Mouse (Mus musculus): ENCODE measurements around the gene Grm5.
A peak's percentile ranks its signal among the peaks of the same experiment; 100 is the strongest.

Grm5 gene

GRCm38 (mm10) chr7:87583868-87584267, at the start of gene Grm5:
Gene Grm5 (plus strand): TSS chr7:87584168.
- no peak for DNase-seq (ENCODE audit: low spot score in 2 of 2)

DNA sequence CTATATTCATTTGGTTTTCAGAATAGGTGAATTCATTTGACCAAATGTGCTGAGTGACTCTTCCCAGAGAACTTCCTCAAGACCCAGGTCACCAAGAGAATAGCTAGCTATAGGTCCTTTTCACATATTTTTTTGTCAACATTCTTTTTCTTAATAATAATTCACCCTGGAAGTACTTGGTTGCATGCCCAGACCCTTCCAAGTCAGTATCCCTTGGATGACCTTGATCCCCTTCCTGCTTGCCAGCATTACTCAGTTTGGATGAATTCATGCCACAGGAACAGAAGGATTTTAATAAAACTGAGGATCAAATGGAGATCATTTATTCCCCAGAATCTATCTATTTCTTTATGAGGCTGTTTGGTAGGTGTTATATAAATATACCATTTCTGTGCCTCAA, 44.9 kb upstream of the Grm5 start:
- DNase-seq (ENCODE audit: low spot score in 2 of 2): no peak

DNA sequence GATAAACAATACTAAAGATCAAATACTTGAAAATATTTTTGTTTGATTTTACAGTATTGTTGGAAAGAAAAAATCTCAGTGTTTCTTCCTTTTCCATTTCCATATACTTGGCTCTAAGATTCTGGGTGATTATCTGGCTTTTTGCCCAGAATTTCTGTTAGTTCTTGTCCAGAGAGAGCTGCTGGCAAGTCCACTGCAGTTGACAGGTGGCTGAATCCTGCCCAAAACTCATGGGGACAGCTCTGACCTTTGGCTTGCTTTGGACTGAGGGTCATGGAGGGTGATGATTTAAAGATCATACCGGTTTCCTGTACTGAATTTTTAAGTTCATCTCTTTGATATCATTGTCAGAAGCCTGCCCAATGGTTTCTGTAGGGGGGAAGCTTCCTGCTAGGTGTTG, 18.7 kb upstream of the Grm5 start:
- no peak for DNase-seq (ENCODE audit: low spot score in 2 of 2)

DNA sequence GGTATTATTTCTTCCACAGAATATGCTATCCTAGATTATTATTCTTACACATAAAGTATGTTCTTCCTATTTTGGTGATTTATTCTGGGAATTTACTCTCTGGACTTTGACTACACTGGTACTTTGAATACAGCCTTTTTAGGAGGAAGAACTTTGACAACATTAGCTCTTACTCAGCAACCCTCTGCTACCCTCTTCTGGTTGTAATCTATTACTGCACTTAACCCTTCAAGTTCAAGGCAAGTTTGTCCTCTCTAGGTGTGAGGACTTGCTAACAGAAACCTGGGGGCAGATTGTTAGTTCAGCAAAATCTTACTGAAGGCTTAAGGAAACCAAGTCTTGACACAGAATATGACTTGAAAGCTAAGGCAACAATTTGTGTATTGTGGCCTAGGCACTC, 17.5 kb upstream of the Grm5 start:
- DNase-seq (ENCODE audit: low spot score in 2 of 2): peak in 1 of 2 experiments; percentile 17

DNA sequence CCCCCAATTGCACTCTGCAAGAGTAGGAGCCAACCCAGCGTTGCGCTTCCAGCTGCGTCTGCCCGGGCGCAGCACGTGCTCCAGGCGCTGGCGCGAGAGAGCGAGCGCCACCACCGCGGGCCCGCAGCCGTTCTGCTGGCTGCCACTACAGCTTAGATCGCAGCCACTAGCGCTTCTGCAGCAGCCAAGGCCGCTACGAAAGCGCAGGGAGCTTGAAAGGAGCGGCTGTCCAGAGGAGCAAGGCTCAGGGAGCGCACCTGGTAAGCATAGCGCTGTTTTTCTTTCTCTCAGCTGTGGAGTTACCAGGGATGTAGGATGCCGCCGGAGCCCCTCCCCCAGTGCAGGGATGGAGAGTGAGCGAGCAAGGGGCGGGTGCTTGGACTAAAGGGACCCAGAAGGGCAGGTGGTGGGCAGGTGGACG, 323 bp downstream of the Grm5 start:
- peak; percentile 81 to 83 for DNase-seq (ENCODE audit: low spot score in 2 of 2)

DNA sequence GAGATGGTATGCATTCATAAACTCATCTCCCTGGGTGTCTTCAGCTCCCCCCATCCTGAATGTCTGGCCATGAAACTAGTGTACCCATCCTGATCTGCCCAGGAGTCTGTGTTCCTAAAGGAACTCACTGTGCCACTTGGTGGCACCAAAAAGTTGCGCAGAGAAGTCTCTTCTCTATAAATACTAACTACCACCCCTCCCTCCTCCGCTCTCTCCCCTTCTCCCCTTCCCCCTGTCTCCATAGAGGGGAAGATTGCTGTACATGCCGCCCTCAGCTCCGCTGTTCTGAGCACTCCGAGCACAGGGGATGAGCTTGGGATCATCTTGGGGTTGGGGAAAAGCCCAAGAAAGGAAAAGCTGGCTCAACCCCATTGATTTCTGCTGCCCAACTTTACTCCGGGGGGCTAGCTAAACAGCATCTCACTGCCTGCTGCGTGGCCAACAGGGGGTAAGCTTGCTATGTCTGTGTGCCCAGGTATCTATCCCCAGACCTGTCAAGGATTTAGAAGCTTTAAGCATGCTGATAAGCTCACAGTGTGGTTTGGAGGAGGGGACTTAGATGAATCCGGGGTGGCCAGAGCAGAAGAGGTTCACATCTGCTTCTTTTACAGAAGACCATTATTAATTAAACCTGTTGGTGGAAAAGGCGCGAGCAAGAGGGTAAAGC, 2.4 kb downstream of the Grm5 start:
- peak; percentile 68 to 80 for DNase-seq (ENCODE audit: low spot score in 2 of 2)

DNA sequence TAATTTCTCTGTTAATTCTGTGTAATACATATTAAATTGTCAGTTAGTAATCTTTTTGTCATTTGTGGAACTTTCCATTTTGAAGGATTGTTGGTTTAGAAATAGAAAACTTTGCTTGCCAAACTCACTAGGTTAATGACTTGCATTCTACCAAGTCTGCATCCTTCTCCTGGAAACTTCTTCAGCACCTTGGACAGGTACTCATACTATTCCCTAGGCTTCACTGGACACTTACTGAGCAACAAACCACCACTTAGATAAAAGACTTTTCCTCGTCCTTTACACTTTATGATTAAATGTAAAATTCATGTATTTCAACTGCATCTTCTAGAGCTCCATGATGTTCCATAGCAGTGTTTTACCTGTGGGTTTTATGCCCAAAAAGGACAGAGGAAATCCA, 4.0 kb downstream of the Grm5 start:
- no peak for DNase-seq (ENCODE audit: low spot score in 2 of 2)

- DNase-seq (ENCODE audit: low spot score in 2 of 2): no peak
Observed at GRCm38 (mm10) chr7:87626251-87626650, 42.3 kb downstream of the Grm5 start.

DNA sequence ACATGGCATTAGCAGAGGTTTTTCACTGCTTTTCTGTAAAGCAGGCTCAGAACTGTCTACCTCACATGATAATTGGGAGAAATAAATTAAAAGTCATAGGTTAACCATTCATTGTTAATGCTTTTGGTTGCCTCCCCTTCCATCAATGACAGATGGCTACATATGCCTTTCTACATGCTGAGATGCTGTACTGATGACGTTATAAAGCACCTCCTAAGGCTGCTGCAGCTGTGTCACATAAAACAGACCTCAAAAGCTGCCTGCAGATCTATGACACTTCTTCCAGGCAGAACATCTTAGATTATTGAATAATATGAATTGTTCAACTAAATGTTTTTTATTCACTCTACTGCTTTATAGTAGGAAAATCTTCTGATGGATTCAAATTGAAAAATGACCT, 51.6 kb downstream of the Grm5 start:
- no peak for DNase-seq (ENCODE audit: low spot score in 2 of 2)

GRCm38 (mm10) chr7:87650610-87651009, 66.6 kb downstream of the Grm5 start:
- no peak for DNase-seq (ENCODE audit: low spot score in 2 of 2)

DNA sequence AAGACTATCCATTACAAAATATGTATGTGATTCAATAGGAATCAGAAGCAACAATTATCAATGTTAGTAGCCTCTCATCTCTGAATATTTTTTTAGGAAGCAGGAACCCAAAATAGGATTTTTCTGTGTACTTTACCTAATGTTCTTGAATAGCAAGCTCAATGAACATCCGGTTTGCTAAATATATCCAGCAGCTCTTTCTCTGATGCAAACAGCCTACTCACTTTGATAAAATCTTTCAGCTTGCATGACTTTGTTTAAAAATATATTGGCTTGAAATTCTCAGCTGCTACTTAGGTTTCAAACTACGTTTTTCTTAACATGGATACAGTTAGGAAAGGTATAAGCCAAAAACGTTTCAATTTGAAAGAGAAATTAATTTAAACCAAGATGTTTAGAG, 77.8 kb downstream of the Grm5 start:
- no peak for DNase-seq (ENCODE audit: low spot score in 2 of 2)

- DNase-seq (ENCODE audit: low spot score in 2 of 2): no peak
Observed at GRCm38 (mm10) chr7:87664041-87664440, 80.1 kb downstream of the Grm5 start.

DNA sequence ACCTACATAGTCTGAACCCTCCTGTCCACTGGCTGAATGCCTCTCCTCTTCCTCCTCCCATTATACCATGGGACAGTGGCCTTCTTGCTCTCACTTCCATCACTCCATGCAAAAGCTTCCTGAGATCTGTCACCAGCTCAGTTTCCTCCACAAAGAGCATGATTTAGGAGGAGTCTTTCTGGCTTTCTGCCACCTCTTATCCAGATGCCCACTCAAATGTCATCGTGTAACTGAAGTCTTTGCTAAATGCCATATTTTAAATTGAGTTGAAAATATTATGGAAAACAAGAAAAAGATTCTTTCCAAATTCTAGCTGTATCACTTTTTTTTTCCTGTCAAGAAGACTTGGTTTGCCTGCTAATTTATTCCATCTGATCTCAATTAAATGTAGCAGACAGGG, 132.4 kb downstream of the Grm5 start:
- peak; percentile 23 to 51 for DNase-seq (ENCODE audit: low spot score in 2 of 2)

GRCm38 (mm10) chr7:87718631-87719030, 134.7 kb downstream of the Grm5 start:
- DNase-seq (ENCODE audit: low spot score in 2 of 2): peak; percentile 20 to 50

- DNase-seq (ENCODE audit: low spot score in 2 of 2): no peak
Observed at GRCm38 (mm10) chr7:87734511-87734910, 150.5 kb downstream of the Grm5 start.

GRCm38 (mm10) chr7:87761945-87762344, 178.0 kb downstream of the Grm5 start:
- no peak for DNase-seq (ENCODE audit: low spot score in 2 of 2)

- DNase-seq (ENCODE audit: low spot score in 2 of 2): no peak
Observed at GRCm38 (mm10) chr7:87762376-87762775, 178.4 kb downstream of the Grm5 start.

GRCm38 (mm10) chr7:87787560-87787959, 203.6 kb downstream of the Grm5 start:
- DNase-seq (ENCODE audit: low spot score in 2 of 2): peak; percentile 21 to 76

- no peak for DNase-seq (ENCODE audit: low spot score in 2 of 2)
Observed at GRCm38 (mm10) chr7:87788963-87789362, 205.0 kb downstream of the Grm5 start.

DNA sequence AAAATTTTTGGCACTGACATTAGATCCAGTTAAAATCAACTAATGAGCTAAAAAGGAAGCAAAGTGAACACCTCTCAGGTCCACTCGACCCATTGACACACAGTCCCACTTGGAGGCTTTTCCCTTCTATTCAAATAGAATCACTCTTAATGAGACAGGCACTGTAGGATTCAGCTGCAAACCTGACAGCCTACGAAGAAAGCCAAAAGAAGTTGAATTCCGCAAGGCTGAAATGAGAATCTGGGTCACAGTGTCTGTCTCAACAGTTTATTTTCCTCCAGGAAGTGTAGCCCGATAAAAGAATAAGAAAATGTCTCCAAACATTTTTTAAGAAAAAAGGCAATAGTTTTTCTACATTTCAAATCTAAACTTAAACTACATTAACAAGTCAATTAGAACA, 209.9 kb downstream of the Grm5 start:
- no peak for DNase-seq (ENCODE audit: low spot score in 2 of 2)

DNA sequence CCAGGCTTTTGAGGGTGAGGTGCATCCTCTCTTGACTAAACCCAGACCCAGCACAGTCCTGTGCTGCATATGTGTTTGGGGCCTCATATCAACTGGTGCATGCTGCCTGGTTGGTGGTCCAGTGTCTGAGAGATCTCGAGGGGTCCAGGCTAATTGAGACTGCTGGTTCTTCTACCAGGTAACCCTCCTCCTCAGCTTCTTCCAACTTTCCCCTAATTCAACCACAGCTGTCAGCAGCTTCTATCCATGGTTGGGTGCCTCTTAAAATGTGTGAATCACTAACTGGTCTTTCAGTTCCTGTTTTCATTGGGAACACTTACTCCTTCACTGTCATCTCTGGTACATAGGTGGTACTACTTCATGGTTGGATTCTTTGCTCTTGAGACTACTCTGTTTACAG, 240.9 kb downstream of the Grm5 start:
- no peak for DNase-seq (ENCODE audit: low spot score in 2 of 2)

GRCm38 (mm10) chr7:87834669-87835068, 250.7 kb downstream of the Grm5 start:
- DNase-seq (ENCODE audit: low spot score in 2 of 2): no peak

DNA sequence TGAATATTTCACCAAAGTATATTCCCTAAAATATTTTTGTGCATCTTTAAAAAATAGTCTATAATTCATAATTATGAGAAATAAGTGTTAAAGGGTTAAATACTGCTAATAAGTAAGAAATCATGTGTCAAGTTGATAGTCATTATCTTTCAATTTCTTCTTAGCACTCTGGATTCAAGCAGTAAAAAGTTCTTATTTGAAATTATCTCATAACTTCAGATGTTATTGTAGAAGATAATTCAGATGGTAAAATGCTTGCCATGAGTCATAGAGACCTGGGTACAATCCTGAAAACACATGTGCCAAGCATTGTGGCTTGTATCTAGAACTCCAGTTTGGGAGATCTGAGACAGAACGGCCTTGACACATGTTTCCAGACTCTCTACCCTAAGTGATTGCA, 254.6 kb downstream of the Grm5 start:
- no peak for DNase-seq (ENCODE audit: low spot score in 2 of 2)

DNA sequence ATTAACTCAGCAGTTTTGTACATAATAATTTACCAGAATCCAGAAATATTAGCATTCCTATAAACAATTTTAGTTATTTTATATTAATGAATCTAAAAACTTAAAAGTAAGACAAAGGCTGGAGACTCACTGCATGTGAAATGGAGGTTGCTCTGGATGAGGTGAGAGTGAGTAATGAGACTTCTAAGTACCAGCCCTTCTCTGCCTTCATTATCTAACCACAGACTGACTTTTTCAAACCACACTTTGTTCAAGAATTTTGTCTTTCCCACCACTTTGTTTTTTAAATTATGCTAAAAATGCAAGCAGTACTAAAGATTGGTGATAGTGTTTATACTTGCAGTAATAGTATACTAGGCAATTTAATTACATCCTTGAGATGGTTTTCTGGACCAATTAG, 259.5 kb downstream of the Grm5 start:
- no peak for DNase-seq (ENCODE audit: low spot score in 2 of 2)

Data from frontal cortex, postnatal 36 days (tissue).